Mouse (Mus musculus) neutrophil, adult 5-6 weeks (primary cell): Measurements from ENCODE around the gene Reln. TPM values are rescaled to one million over a fixed set of nuclear protein-coding genes. Genes with fewer than 3 reads are reported as not detected.

Experiments used
- ATAC-seq: fragments of 151-379, 151-347 bp; 2 replicates; pipeline ENCODE4 v1.8.0; 2017; ENCODE audit warnings: mild to moderate bottlenecking, moderate TSS enrichment; ENCODE audit not compliant: insufficient number of reproducible peaks, poor library complexity, low FRiP score, severe bottlenecking; ENCODE audit errors: extremely low read depth
- total RNA-seq: library from RNA; stranded (forward); fragments of 200-1000 nt; gene quantifications from 2 replicates; pipeline ENCODE4 v1.2.3, GENCODE M21; 2017

Gene Reln
- total RNA-seq, 1 experiment from 2014 or later, result 4.7 TPM

GRCm38 (mm10) chr5:22253318-22253717 is 91.2 kb downstream of the Reln start:
- ATAC-seq, result no peak

GRCm38 (mm10) chr5:22247850-22248249 is 96.7 kb downstream of the Reln start:
- ATAC-seq, result no peak

GRCm38 (mm10) chr5:22245056-22245455 is 99.4 kb downstream of the Reln start:
- no peak for ATAC-seq

- no peak for ATAC-seq
These were observed 101.0 kb downstream of the Reln start for GRCm38 (mm10) chr5:22243538-22243937.

- no peak for ATAC-seq
These were observed 102.9 kb downstream of the Reln start for GRCm38 (mm10) chr5:22241560-22241959.

- no peak for ATAC-seq
These were observed 107.7 kb downstream of the Reln start for GRCm38 (mm10) chr5:22236801-22237200.

- no peak for ATAC-seq
These were observed 120.0 kb downstream of the Reln start for GRCm38 (mm10) chr5:22224515-22224914.

GRCm38 (mm10) chr5:22223940-22224339 is 120.6 kb downstream of the Reln start:
- no peak for ATAC-seq

GRCm38 (mm10) chr5:22208311-22209021 is 136.0 kb downstream of the Reln start:
- ATAC-seq, result no peak

GRCm38 (mm10) chr5:22197926-22198325 is 146.6 kb downstream of the Reln start:
- no peak for ATAC-seq

GRCm38 (mm10) chr5:22196891-22197290 is 147.6 kb downstream of the Reln start:
- no peak for ATAC-seq

- ATAC-seq, result no peak
These were observed 148.0 kb downstream of the Reln start for GRCm38 (mm10) chr5:22196476-22196875.

GRCm38 (mm10) chr5:22195352-22195941 is 149.1 kb downstream of the Reln start:
- no peak for ATAC-seq

GRCm38 (mm10) chr5:22191784-22192183 is 152.7 kb downstream of the Reln start:
- no peak for ATAC-seq

- ATAC-seq, result no peak
These were observed 154.2 kb downstream of the Reln start for GRCm38 (mm10) chr5:22190333-22190732.

- no peak for ATAC-seq
These were observed 156.9 kb downstream of the Reln start for GRCm38 (mm10) chr5:22187599-22187998.

GRCm38 (mm10) chr5:22176480-22176879 is 168.0 kb downstream of the Reln start:
- ATAC-seq, result no peak

- ATAC-seq, result no peak
These were observed 173.2 kb downstream of the Reln start for GRCm38 (mm10) chr5:22171336-22171735.

GRCm38 (mm10) chr5:22164060-22164934 is 180.2 kb downstream of the Reln start:
- ATAC-seq, result no peak

- no peak for ATAC-seq
These were observed 183.6 kb downstream of the Reln start for GRCm38 (mm10) chr5:22160935-22161334.
